Mouse (Mus musculus) cerebellum, adult 2 months (tissue): ENCODE data around the gene Bmf.

Experiments
- CTCF ChIP-seq: fragments of 200-500 bp; IDR thresholded peaks from 2 replicates; pipeline ENCODE4 v1.5.1; 2011; ENCODE audit warnings: low read depth, mild to moderate bottlenecking, control low read depth, low read length, moderate library complexity, borderline replicate concordance; ENCODE audit not compliant: insufficient read depth
- POLR2A ChIP-seq: fragments of 200-500 bp; IDR thresholded peaks from 2 replicates; pipeline ENCODE4 v1.6.1; 2011; ENCODE audit warnings: low read length, control low read depth, borderline replicate concordance; ENCODE audit not compliant: insufficient read depth

DNA sequence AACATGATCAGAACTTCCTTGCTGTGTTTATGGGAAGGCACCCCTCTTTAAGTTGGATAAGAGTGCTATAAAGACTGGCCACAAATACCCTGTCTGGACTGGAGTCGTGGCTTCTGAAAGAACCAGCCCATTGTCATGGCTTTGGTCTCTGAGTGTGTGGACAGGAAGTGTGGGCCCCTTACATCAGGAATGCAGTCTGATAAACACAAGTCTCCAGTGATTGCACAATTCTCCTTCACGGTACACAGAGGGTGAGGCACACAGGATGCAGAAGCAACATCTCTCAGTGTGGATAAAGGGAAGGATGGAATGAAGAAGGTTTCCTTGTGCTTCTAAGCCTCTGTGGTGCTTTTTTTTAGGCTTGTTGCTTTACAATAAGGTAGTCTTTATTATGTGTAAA, 27.2 kb downstream of the Bmf start:
- TF ChIP-seq POLR2A (no peak), CTCF (no peak)
